Comparison of ENCODE assay signal across 12 mouse cellular contexts in the genomic region with DNA sequence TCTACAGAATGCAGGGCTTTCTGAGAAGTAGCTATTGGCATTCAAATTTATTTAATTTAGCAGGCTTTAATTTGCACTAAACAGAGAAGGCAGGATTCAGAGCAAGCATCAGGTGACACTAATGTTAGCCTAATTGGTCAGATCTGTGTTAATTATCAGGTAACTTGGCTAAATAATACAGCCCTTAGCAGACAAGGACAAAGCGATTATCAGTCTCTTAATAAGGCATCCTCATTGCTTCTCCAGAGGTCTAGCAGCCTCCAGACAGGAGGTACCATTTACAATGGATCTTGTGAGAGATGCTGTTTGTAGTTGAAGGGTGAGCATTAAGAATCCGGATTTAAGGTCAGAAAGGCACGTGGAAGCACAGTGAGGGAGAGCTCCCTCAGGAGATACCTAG.
"Had no signal": no experiment of that assay in that cellular context is flagged by ENCODE, and none has a peak within 500 bp of the region (broad histone marks: within the 10 kb centered on the region; RNA-seq: fewer than 3 reads in every experiment).

No protein-coding gene starts in this region.

- DNase-seq: liver, postnatal 0 days; lung, adult 2 months; lung, postnatal 14 days; lung, postnatal 36 days; midbrain, embryonic 14.5 days; retina, postnatal 1 day; right cerebral cortex, postnatal 14 days; thymus, adult 2 months; thymus, postnatal 25 days; thymus, postnatal 4 days had no signal

- ATAC-seq: liver, postnatal 0 days; lung, postnatal 0 days; midbrain, embryonic 16.5 days had no signal
